Mouse (Mus musculus) spleen, embryonic (tissue): ENCODE results near the gene Camta2.

ENCODE experiments used
- CTCF ChIA-PET: fragments of 350-600 bp; sonication (Branson Sonifier 250); formaldehyde crosslinking; loops from one replicate; lab custom pipeline; 2022; lab: Charles Lee

Camta2 gene

GRCm38 (mm10) chr11:70697376-70697775 is 9.5 kb upstream of the Camta2 start:
- CTCF ChIA-PET = interaction anchor here (0.6 kb wide), 1 partner anchor 59 kb away, joined by 3 read pairs; no protein-coding TSS in a partner anchor

- CTCF ChIA-PET = interaction anchor here (1.9 kb wide), 1 partner anchor 13 kb away, joined by 4 read pairs; no protein-coding TSS in a partner anchor
Observed at GRCm38 (mm10) chr11:70693504-70693903, 5.6 kb upstream of the Camta2 start.

GRCm38 (mm10) chr11:70689578-70689977 is 1.7 kb upstream of the Camta2 start:
- CTCF ChIA-PET = no interaction called here

GRCm38 (mm10) chr11:70688372-70688771 is 467 bp upstream of the Camta2 start:
- CTCF ChIA-PET = no interaction called here

GRCm38 (mm10) chr11:70686901-70687566 is 871 bp downstream of the Camta2 start:
- CTCF ChIA-PET = interaction anchor here (0.6 kb wide), 1 partner anchor 19 kb away, joined by 3 read pairs; no protein-coding TSS in a partner anchor

GRCm38 (mm10) chr11:70683640-70684039 is 4.3 kb downstream of the Camta2 start:
- CTCF ChIA-PET = interaction anchor here (0.5 kb wide), 1 partner anchor 50 kb away, joined by 3 read pairs; no protein-coding TSS in a partner anchor

GRCm38 (mm10) chr11:70681897-70682581 is 5.9 kb downstream of the Camta2 start:
- CTCF ChIA-PET = interaction anchor here (0.6 kb wide), 1 partner anchor 16 kb away, joined by 4 read pairs; no protein-coding TSS in a partner anchor

GRCm38 (mm10) chr11:70681170-70681569 is 6.7 kb downstream of the Camta2 start:
- CTCF ChIA-PET = interaction anchor here (0.9 kb wide), 1 partner anchor 13 kb away, joined by 4 read pairs; no protein-coding TSS in a partner anchor

- CTCF ChIA-PET = interaction anchor here (0.6 to 0.9 kb wide), 5 partner anchors 14 to 1435 kb away, joined by 4 to 25 read pairs (median 5); no protein-coding TSS in a partner anchor
Observed at GRCm38 (mm10) chr11:70679894-70680293, 8.0 kb downstream of the Camta2 start.

- CTCF ChIA-PET = interaction anchor here (0.6 kb wide), 1 partner anchor 86 kb away, joined by 4 read pairs; no protein-coding TSS in a partner anchor
Observed at GRCm38 (mm10) chr11:70679361-70679760, 8.5 kb downstream of the Camta2 start.

GRCm38 (mm10) chr11:70678576-70678975 is 9.3 kb downstream of the Camta2 start:
- CTCF ChIA-PET = no interaction called here

GRCm38 (mm10) chr11:70678092-70678491 is 9.8 kb downstream of the Camta2 start:
- CTCF ChIA-PET = no interaction called here

- CTCF ChIA-PET = no interaction called here
Observed at GRCm38 (mm10) chr11:70674501-70674900, 13.4 kb downstream of the Camta2 start.

GRCm38 (mm10) chr11:70674014-70674413 is 13.9 kb downstream of the Camta2 start:
- CTCF ChIA-PET = no interaction called here

- CTCF ChIA-PET = interaction anchor here (0.6 to 0.9 kb wide), 3 partner anchors 19 to 193 kb away, joined by 3 to 6 read pairs (median 3); no protein-coding TSS in a partner anchor
Observed at GRCm38 (mm10) chr11:70671333-70672047, 16.4 kb downstream of the Camta2 start.

- CTCF ChIA-PET = interaction anchor here (0.7 to 0.9 kb wide), 2 partner anchors 15 to 20 kb away, joined by 3 read pairs; no protein-coding TSS in a partner anchor
Observed at GRCm38 (mm10) chr11:70670483-70670882, 17.4 kb downstream of the Camta2 start.

GRCm38 (mm10) chr11:70669582-70670345 is 18.1 kb downstream of the Camta2 start:
- CTCF ChIA-PET = interaction anchor here (0.7 kb wide), 1 partner anchor 14 kb away, joined by 3 read pairs; no protein-coding TSS in a partner anchor

GRCm38 (mm10) chr11:70668771-70669505 is 19.0 kb downstream of the Camta2 start, which contains the start of gene Spag7:
Gene Spag7 (minus strand): TSS chr11:70669416.
- CTCF ChIA-PET = interaction anchor here (1.2 kb wide), 1 partner anchor 13 kb away, joined by 3 read pairs; no protein-coding TSS in a partner anchor

- CTCF ChIA-PET = interaction anchor here (1.2 kb wide), 1 partner anchor 13 kb away, joined by 3 read pairs; no protein-coding TSS in a partner anchor
Observed at GRCm38 (mm10) chr11:70668335-70668770, 19.6 kb downstream of the Camta2 start.
